Mouse (Mus musculus) heart, embryonic 11.5 days (tissue): ENCODE results near the gene Gli3. TPM values are rescaled to one million over a fixed set of nuclear protein-coding genes. Genes with fewer than 3 reads are reported as not detected.

Experiments
- ATAC-seq: fragments of 200-750 bp; cut with Nextera tagmentation; replicated peaks from 2 replicates; pipeline ENCODE4 v1.8.0; 2017; ENCODE audit warnings: moderate library complexity; ENCODE audit not compliant: insufficient number of reproducible peaks, low FRiP score, low TSS enrichment
- H3K27ac ChIP-seq: fragments of 300-500 bp; sonication (generic); 2 replicates; pipeline ENCODE4 v1.5.1; 2014; ENCODE audit warnings: mild to moderate bottlenecking, low read depth, low read length
- H3K27me3 ChIP-seq: fragments of 300-500 bp; sonication (generic); 2 replicates; pipeline ENCODE4 v1.6.1; 2014; ENCODE audit warnings: mild to moderate bottlenecking, low read length, mixed read lengths; ENCODE audit not compliant: control insufficient read depth, insufficient read depth
- H3K36me3 ChIP-seq: fragments of 300-500 bp; sonication (generic); 2 replicates; pipeline ENCODE4 v1.6.1; 2014; ENCODE audit warnings: mild to moderate bottlenecking, low read length, moderate library complexity, mixed read lengths; ENCODE audit not compliant: control insufficient read depth, insufficient read depth
- H3K4me1 ChIP-seq: fragments of 300-500 bp; sonication (generic); 2 replicates; pipeline ENCODE4 v1.6.1; 2014; ENCODE audit warnings: low read length; ENCODE audit not compliant: control insufficient read depth, insufficient read depth
- H3K4me2 ChIP-seq: fragments of 300-500 bp; sonication (generic); 2 replicates; pipeline ENCODE4 v1.6.1; 2014; ENCODE audit warnings: mild to moderate bottlenecking, moderate library complexity
- H3K4me3 ChIP-seq: fragments of 300-500 bp; sonication (generic); 2 replicates; pipeline ENCODE4 v1.5.1; 2014; ENCODE audit warnings: low read depth, low read length
- H3K9ac ChIP-seq: fragments of 300-500 bp; sonication (generic); 2 replicates; pipeline ENCODE4 v1.6.1; 2014; ENCODE audit warnings: mild to moderate bottlenecking, low read depth, low read length, moderate library complexity
- H3K9me3 ChIP-seq: fragments of 300-500 bp; sonication (generic); replicated peaks from 2 replicates; pipeline ENCODE4 v1.6.1; 2016; ENCODE audit warnings: low read length; ENCODE audit not compliant: control insufficient read depth
- WGBS: fragments of 180-500 bp; shearing (Covaris S2); extraction: QIAGEN DNeasy Blood & Tissue Kit; methylation state at CpG from one replicate; pipeline ENCODE4 v1.1.7; 2014; ENCODE audit not compliant: insufficient replicate concordance; 5-methylcytosine and 5-hydroxymethylcytosine counted together
- polyA plus RNA-seq: library from polyadenylated mRNA; unstranded; fragments of >200 nt; fragmentation: Nextera tagmentation; extraction: Ambion mirVana; gene quantifications from 2 replicates; pipeline ENCODE4 v1.2.1, GENCODE M21; 2014

Gli3 gene
- polyA plus RNA-seq, 1 experiment from 2014 or later = 11.4 TPM

GRCm38 (mm10) chr13:15585941-15586340, 122.9 kb downstream of the Gli3 start:
- Histone ChIP-seq H3K4me1 (peaks cover 3% of the 10 kb centered on the region; the same call in 1 of the 2 replicates), H3K9me3 (no peaks in the 10 kb centered on the region), H3K4me2 (no peak overlapping the region), H3K9ac (no peak overlapping the region), H3K4me3 (no peak overlapping the region), H3K36me3 (no peaks in the 10 kb centered on the region), H3K27ac (no peak overlapping the region), H3K27me3 (peaks cover 3% of the 10 kb centered on the region; the same call in 1 of the 2 replicates)
- WGBS = 68% methylated on average over 2 of the region's 2 CpGs
- ATAC-seq = no peak

- no peak overlapping the region for H3K9ac ChIP-seq
- no peaks in the 10 kb centered on the region for H3K36me3 ChIP-seq
- peaks cover 7% of the 10 kb centered on the region for H3K27me3 ChIP-seq
- H3K4me1 ChIP-seq = peaks cover 3% of the 10 kb centered on the region; the same call in 1 of the 2 replicates
- no peak overlapping the region for H3K27ac ChIP-seq
- H3K4me3 ChIP-seq = no peak overlapping the region
- 0 out of 2 replicates have a peak, but pooled peaks have one; percentile 46 for ATAC-seq
- 59% methylated on average over 16 of the region's 16 CpGs for WGBS
- no peaks in the 10 kb centered on the region for H3K9me3 ChIP-seq
- H3K4me2 ChIP-seq = no peak overlapping the region
Measured at GRCm38 (mm10) chr13:15588278-15589272, 125.5 kb downstream of the Gli3 start.

GRCm38 (mm10) chr13:15590326-15590933, 127.4 kb downstream of the Gli3 start:
- Histone ChIP-seq H3K9ac (no peak overlapping the region), H3K4me3 (no peak overlapping the region), H3K4me2 (no peak overlapping the region), H3K9me3 (no peaks in the 10 kb centered on the region), H3K27ac (no peak overlapping the region), H3K4me1 (peaks cover 3% of the 10 kb centered on the region; the same call in 1 of the 2 replicates), H3K36me3 (no peaks in the 10 kb centered on the region), H3K27me3 (peaks cover 22% of the 10 kb centered on the region)
- 54% methylated on average over 6 of the region's 6 CpGs for WGBS
- no peak for ATAC-seq

GRCm38 (mm10) chr13:15596667-15597066, 133.6 kb downstream of the Gli3 start:
- H3K36me3 ChIP-seq = no peaks in the 10 kb centered on the region
- H3K27me3 ChIP-seq = peaks cover 59% of the 10 kb centered on the region
- H3K4me2 ChIP-seq = no peak overlapping the region
- no peak overlapping the region for H3K9ac ChIP-seq
- ATAC-seq = no peak
- no peaks in the 10 kb centered on the region for H3K9me3 ChIP-seq
- no peak overlapping the region for H3K27ac ChIP-seq
- H3K4me3 ChIP-seq = no peak overlapping the region
- 61% methylated on average over 5 of the region's 5 CpGs for WGBS
- H3K4me1 ChIP-seq = peaks cover 6% of the 10 kb centered on the region; the same call in 1 of the 2 replicates

- 74% methylated on average over 2 of the region's 2 CpGs for WGBS
- Histone ChIP-seq H3K36me3 (no peaks in the 10 kb centered on the region), H3K9me3 (no peaks in the 10 kb centered on the region), H3K9ac (no peak overlapping the region), H3K4me2 (no peak overlapping the region), H3K27ac (no peak overlapping the region), H3K27me3 (peaks cover 57% of the 10 kb centered on the region), H3K4me1 (peaks cover 15% of the 10 kb centered on the region; the same call in 1 of the 2 replicates), H3K4me3 (no peak overlapping the region)
- no peak for ATAC-seq
Measured at GRCm38 (mm10) chr13:15599741-15600140, 136.7 kb downstream of the Gli3 start.

GRCm38 (mm10) chr13:15602161-15602560, 139.1 kb downstream of the Gli3 start:
- Histone ChIP-seq H3K4me2 (no peak overlapping the region), H3K9me3 (no peaks in the 10 kb centered on the region), H3K36me3 (no peaks in the 10 kb centered on the region), H3K27ac (no peak overlapping the region), H3K9ac (no peak overlapping the region), H3K4me3 (no peak overlapping the region), H3K27me3 (peaks cover 40% of the 10 kb centered on the region), H3K4me1 (peaks cover 10% of the 10 kb centered on the region; the same call in 1 of the 2 replicates)
- 28% methylated on average over 5 of the region's 5 CpGs for WGBS
- no peak for ATAC-seq

GRCm38 (mm10) chr13:15602677-15603221, 139.7 kb downstream of the Gli3 start:
- 12% methylated on average over 4 of the region's 4 CpGs for WGBS
- no peaks in the 10 kb centered on the region for H3K9me3 ChIP-seq
- H3K4me2 ChIP-seq = no peak overlapping the region
- H3K4me1 ChIP-seq = peaks cover 8% of the 10 kb centered on the region; the same call in 1 of the 2 replicates
- no peaks in the 10 kb centered on the region for H3K36me3 ChIP-seq
- no peak overlapping the region for H3K9ac ChIP-seq
- H3K27me3 ChIP-seq = peaks cover 42% of the 10 kb centered on the region
- no peak overlapping the region for H3K4me3 ChIP-seq
- H3K27ac ChIP-seq = no peak overlapping the region
- no peak for ATAC-seq

GRCm38 (mm10) chr13:15604074-15604473, 141.0 kb downstream of the Gli3 start:
- Histone ChIP-seq H3K4me3 (no peak overlapping the region), H3K27ac (no peak overlapping the region), H3K9me3 (no peaks in the 10 kb centered on the region), H3K4me1 (peaks cover 8% of the 10 kb centered on the region; the same call in 1 of the 2 replicates), H3K9ac (no peak overlapping the region), H3K4me2 (no peak overlapping the region), H3K27me3 (peaks cover 31% of the 10 kb centered on the region), H3K36me3 (no peaks in the 10 kb centered on the region)
- WGBS = 51% methylated on average over 6 of the region's 6 CpGs
- ATAC-seq = no peak
